Mouse (Mus musculus) kidney, adult 9 months (tissue): ENCODE results near the gene Nhlh1.
A peak's percentile ranks its signal among the peaks of the same experiment; 100 is the strongest.

Experiments
- DNase-seq: peaks from one replicate; pipeline ENCODE4 v3.0.0; 2022

Gene Nhlh1

GRCm38 (mm10) chr1:172057491-172057921, at the start of gene Nhlh1:
Nhlh1 (minus strand) TSS chr1:172057573.
- DNase-seq: no peak

DNA sequence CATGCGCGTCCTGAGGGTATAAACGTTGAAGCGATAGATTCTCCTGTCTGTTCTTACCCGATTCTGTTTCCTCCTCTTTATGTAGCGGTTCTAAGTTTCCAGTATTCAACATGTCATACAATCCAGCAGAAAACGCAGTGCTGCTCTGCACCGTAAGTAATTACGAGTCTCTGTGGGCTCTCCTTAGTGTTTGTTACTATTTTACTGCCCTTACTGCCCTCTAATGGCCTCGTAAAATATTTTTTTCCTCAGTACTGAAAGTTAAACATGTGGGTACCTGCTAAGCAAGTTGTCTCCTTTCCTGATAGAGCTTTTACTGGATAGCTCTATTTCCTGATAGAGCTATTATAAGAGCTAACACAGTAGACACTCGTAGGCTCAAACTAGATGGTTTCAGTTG, 47.7 kb upstream of the Nhlh1 start:
- DNase-seq: peak; percentile 25

DNA sequence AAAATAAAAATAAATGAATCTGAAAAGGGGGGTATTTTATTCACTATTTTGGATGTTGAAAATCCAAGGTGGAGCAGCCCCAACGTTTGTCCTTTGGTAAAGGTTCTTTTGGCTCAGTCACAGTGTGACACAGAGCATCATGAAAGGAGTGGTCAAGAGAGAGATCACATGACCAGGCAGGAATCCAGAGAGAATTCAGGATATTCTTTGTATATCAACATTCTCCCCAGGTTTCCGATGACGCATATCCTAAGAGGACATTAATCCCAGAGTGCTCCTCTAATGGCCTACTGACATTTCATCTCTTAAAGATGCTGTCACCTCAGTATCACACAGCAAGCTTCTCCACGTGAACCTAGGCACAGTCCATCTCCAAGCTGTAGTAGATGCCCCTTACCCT, 46.2 kb upstream of the Nhlh1 start:
- DNase-seq: no peak

DNA sequence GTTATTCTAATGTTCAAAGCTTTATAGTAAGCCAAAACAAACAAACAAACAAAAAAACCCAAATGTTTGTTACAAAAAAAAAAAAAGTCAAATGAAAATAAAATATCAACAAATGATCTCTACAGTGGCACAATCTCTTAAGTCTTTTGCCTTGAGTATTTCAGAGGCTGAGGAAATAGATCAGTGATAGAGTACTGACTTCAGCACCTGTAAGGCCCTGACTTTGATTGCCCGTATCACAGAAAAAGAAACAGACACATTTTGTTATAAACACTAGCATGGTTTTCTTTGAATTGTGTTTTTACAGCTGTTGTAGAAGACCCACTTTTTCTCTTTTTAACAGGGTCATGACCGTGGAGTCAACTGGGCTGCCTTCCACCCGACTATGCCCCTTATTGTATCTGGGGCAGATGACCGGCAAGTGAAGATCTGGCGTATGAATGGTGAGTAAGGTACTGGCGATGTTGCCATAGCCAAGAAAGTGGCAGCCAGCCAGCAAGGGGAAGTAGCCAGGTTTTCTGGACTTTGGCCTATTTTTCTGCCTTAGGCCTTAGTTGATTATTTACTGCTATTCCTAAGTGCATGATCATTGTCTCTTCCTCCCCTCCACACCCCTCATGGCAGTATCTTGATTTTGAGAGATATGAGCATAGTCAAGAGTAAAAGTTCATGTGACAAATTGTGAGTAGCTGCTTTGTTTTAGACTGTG, 42.1 kb upstream of the Nhlh1 start:
- peak; percentile 94 for DNase-seq

DNA sequence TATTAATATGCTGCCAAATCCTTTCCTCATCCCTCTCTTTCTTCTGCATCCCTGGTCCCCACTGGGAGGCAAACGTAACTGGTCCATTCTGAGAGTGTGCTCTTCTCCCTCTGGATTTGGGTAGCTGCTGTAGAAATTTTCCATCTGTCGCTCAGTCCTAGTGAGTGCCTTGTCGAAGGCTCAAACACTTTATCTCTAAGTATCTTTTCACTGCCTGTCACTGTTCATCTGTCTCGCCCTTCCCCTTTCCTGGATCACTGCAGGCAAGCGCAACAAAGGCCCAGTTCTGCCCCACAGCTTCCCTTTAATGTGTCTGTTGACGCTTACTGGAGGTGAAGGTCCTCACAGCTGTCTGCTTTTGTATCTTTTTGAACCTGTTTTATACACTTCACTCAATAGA, 37.8 kb upstream of the Nhlh1 start:
- no peak for DNase-seq

- peak; percentile 48 for DNase-seq
Observed at GRCm38 (mm10) chr1:172094295-172094694, 36.9 kb upstream of the Nhlh1 start.

- peak; percentile 81 for DNase-seq
Observed at GRCm38 (mm10) chr1:172093522-172093921, 36.1 kb upstream of the Nhlh1 start.

GRCm38 (mm10) chr1:172082899-172083445, 25.6 kb upstream of the Nhlh1 start:
- DNase-seq: no peak

DNA sequence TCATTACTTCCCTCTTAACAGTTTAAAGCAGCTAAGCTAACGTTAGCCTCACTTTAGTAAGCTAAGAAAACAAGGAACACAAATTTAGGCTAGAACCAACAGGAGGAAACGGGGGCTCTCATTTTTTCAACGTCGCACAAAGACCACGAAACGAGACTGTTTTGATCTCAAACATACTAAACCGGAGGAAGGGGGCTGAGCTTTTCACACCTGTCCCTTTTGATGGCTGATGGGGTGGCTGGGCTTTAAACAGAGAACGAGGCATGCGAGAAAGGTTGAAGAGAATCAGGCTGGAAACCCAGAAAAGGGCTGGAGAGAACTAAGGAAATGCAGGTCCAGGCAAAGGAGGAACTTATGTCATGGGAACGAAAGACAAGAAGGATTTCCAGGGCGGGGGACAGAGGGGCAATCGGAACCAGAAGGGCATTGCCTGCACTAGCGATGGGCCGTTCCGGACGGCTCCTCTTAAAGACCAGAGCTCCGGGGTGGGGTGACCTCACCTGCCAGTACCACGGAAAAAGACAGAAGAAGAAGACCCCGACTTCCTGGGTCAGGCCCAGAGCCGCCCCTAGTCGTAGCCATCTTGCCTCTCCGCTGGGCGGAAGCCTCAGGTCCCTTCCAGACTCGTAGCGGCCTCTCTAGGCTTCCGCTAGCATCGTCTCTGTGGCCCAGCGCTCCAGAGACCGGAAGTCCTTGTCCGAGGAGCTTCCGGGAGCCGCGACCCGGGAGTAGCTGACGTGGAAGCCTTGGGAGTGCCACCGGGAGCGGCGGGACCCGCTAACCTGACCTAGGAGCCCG, 24.9 kb upstream of the Nhlh1 start, which contains the start of the genes Copa and Ncstn:
Gene Copa, plus strand, starts transcription at position 429 of the 798 bp plus-strand sequence.
Gene Ncstn, minus strand, starts transcription at position 695 of the 798 bp plus-strand sequence.
- peak; percentile 96 for DNase-seq

DNA sequence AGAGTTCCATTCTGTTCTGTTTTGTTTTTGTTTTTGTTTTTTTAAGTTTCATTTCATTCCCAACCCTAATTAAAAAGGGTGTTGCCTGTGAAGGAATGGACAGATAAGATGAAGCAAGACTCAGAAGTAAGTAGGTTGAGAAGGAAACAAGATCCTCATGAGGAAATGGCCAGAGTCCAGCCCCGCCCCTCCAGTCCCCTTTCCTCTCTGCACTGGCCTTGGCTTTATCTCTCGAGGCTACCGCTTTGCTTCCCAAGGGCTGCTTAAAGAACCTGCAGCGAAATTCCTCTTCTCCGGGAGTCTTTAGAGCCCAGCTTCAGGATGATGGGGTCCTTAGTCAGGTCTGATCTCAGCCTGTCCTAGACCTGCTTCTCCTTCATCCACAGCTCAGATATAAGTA, 20.6 kb upstream of the Nhlh1 start:
- DNase-seq: no peak

DNA sequence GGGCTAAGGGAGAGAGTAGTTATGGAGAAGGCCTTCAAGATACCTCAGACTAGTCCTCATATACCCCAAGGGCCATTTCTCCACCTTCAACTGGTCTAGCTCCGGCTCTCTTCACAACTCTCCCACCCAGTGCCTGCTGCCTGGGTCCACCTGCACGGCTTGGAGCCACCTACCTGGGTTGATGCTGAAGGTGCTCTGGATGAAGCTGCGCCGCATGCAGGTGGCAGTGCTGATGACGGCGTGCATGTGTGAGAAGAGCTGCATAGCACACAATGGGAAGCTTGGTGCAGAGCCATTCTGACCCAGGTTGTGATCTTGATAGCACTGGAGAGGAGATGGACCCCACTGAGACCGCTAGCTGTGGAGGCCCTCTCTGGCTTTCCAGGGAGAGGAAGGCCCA, 15.2 kb upstream of the Nhlh1 start:
- no peak for DNase-seq

- DNase-seq: no peak
Observed at GRCm38 (mm10) chr1:172071556-172071955, 14.2 kb upstream of the Nhlh1 start.

- no peak for DNase-seq
Observed at GRCm38 (mm10) chr1:172070227-172070626, 12.9 kb upstream of the Nhlh1 start.

DNA sequence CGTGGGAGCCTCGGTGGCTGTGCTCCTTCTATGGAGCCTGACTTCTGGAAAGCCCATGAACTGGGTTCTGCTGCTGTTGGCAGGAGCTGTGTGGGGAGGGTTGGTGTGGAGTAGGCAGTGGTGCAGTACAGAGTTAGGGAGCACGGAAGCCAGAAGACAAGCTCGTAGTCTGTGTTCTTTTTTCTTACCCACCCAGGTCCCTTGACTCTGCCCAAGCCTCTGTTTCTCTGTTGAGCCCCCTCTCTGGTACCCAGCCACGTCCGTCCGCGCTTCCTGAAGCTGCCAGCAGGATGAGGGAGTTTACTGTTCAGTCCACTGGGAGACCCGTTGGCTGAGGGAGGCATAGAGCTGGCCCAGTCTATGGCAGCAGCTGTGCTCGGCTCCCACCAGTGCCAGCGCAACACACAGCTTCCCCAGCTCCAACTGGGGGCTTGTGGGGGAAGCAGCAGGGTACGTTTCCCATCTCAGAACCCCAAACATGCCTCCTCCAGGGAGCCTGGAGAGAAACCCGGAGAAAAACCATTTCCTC, 7.3 kb upstream of the Nhlh1 start:
- DNase-seq: no peak

- DNase-seq: no peak
Observed at GRCm38 (mm10) chr1:172063291-172064023, 6.1 kb upstream of the Nhlh1 start.

GRCm38 (mm10) chr1:172062101-172062500, 4.7 kb upstream of the Nhlh1 start:
- no peak for DNase-seq

GRCm38 (mm10) chr1:172061217-172061616, 3.8 kb upstream of the Nhlh1 start:
- no peak for DNase-seq

DNA sequence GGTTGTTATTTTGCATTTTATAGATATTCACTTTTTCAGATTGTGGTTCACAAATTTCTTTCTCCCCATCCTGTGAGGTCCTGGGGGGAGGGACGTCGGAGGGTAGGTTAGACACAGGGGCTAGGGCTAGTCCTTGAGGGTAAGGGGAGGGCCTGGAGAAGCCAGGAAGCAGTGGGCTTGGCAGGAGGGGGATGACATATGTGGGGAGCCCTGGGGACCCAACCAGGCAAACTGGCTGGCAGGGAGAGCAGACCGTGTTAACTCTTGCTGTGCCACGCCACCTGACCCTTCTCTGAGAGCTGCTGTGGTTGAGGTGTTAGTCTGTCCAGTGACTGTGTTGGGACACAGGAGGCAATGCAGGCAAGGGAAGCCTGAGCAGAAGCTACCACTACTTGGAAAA, 3.3 kb upstream of the Nhlh1 start:
- DNase-seq: no peak

DNA sequence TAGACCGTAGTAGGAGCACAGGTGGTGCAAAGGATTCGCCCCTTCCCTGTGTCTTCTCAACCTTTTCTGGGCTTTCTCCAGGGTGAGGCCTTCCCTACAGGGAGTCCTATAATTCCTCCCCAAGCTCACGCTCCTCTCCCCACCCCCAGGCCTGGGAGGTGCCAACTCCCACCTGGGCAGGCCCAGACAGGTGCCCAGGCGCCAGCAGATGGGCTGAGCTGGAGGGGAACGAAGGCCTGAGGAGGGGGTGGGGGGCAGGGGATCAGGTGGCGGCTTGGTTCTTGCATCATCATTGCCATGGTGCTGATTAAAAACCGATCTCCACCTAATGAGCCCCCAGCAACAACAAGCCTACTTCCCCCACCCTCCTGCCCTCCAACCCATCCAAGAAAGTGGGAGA, 1.5 kb upstream of the Nhlh1 start:
- DNase-seq: no peak

GRCm38 (mm10) chr1:172058321-172058720, 948 bp upstream of the Nhlh1 start:
- DNase-seq: no peak

- DNase-seq: no peak
Observed at GRCm38 (mm10) chr1:172056251-172056650, 1.1 kb downstream of the Nhlh1 start.

DNA sequence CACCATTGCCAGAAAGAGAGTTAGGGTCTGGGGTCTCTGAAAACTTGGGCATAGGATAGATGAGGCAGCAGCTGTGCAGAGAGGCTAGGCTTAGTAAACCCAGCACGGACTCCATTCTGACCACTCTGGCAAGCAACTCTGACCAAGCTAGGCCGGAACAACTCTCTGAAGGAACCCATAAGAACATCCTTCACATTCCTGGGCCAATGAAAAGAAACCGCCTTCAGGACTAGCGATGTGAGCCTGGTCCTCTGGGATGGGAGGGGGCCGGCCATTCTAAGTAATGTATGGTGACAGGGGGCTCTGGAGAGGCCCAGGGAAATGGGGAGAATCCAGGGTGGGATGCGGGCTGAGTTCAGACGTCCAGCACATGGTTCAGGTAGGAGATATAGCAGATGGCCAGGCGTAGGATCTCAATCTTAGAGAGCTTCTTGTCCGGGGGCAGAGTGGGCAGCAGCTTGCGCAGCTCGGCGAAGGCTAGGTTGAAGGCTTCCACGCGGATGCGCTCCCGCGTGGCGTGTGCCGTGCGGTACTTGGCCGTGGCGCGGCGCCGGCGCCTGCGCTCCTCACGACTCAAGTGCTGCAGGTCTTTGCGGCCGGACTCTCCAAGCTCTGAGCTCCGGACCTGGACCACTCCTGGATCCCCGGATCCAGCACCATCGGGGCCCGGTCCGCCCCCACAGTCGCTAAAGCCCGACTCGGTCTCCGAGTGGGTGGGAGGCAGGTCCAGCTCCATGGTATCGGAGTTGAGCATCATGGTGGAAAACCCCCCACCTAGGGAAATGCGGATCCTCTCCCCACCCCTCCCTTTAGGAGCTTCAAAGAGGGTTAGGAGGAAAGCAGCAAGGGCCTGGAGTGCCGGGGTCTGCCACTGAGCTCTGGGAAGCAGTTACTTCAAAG, 3.6 kb downstream of the Nhlh1 start:
- DNase-seq: no peak
